16 mouse cellular contexts compared by ENCODE assay signal in genomic region chr7:80287736-80288135, GRCm38 (mm10). TPM values are rescaled to one million over a fixed set of nuclear protein-coding genes. Genes with fewer than 3 reads are reported as not detected.
"Had no signal": no experiment of that assay in that cellular context is flagged by ENCODE, and none has a peak within 500 bp of the region (broad histone marks: within the 10 kb centered on the region; RNA-seq: fewer than 3 reads in every experiment).

No protein-coding gene starts in this region.

- H3K4me1 ChIP-seq: limb, embryonic 12.5 days; limb, embryonic 15.5 days; midbrain, embryonic 13.5 days had no signal

- H3K9me3 ChIP-seq: limb, embryonic 12.5 days; limb, embryonic 15.5 days; liver, embryonic 13.5 days; midbrain, embryonic 13.5 days had no signal

- H3K4me2 ChIP-seq: limb, embryonic 12.5 days; limb, embryonic 15.5 days; liver, embryonic 13.5 days; midbrain, embryonic 13.5 days had no signal

- DNase-seq: kidney, adult 18-20 months; kidney, adult 9 months; kidney, postnatal 14 days; kidney, postnatal 4 days; left cerebral cortex, postnatal 4 days; liver, embryonic 13.5 days; lung, adult 2 months; lung, postnatal 14 days; right cerebral cortex, postnatal 4 days had no signal

- H3K27ac ChIP-seq: limb, embryonic 12.5 days; limb, embryonic 15.5 days; liver, embryonic 13.5 days; macrophage; midbrain, embryonic 13.5 days; stomach, postnatal 0 days had no signal

- H3K9ac ChIP-seq: limb, embryonic 12.5 days; limb, embryonic 15.5 days; liver, embryonic 13.5 days; midbrain, embryonic 13.5 days had no signal

- H3K27me3 ChIP-seq: limb, embryonic 12.5 days; limb, embryonic 15.5 days; liver, embryonic 13.5 days; midbrain, embryonic 13.5 days had no signal

- H3K4me3 ChIP-seq: limb, embryonic 12.5 days; limb, embryonic 15.5 days; liver, embryonic 13.5 days; midbrain, embryonic 13.5 days had no signal

- ATAC-seq: inflammation-experienced regulatory T-cells, adult 6 months; intestine, embryonic 16.5 days; midbrain, embryonic 13.5 days had no signal

RNA-seq across cellular contexts. Expression of gene Ttll13, which starts 41.6 kb away (rescaled TPM):
- polyA plus RNA-seq: inflammation-experienced regulatory T-cells, adult 6 months had no signal
